In the genomic region with DNA sequence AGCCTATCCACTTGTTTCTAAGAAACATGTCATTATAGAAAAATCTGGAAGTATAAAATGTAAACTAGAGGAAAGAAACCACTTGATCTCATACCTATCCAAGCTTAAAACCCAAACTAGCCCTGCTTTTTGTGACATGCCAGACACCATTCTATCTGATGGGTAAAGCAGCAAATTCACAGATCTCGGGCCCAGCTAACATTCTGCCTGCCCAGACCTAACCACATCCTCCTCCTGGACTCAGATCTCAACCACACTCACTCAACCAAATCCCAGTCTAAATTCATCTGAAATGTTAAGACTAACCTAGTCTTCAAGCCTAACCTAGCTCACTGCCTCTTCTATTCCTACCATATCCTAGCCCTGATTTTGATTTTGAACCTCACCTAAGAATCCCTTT, we compare ENCODE assay signal across 25 mouse cellular contexts. TPM values are rescaled to one million over a fixed set of nuclear protein-coding genes. Genes with fewer than 3 reads are reported as not detected.
DNase-seq lines count a peak whose midpoint lies in the region; ATAC-seq and TF ChIP-seq lines count a peak whose summit lies in the region.
"Had no signal": no experiment of that assay in that cellular context is flagged by ENCODE, and none has a peak within 500 bp of the region (broad histone marks: within the 10 kb centered on the region; RNA-seq: fewer than 3 reads in every experiment).

No protein-coding gene starts in this region.

- no peak for ATAC-seq in megakaryocyte-erythroid progenitor cell, adult 5-6 weeks (replicated peaks; ENCODE audit: low FRiP score, low TSS enrichment, poor library complexity, severe bottlenecking)

- H3K4me1 ChIP-seq in bone marrow, adult 2 months (ENCODE audit: control insufficient read depth, insufficient read depth, low read length), result peaks cover 18% of the 10 kb centered on the region
- H3K4me1 ChIP-seq in kidney, adult 2 months (ENCODE audit: control insufficient read depth, insufficient read depth, low read length), result peaks cover 8% of the 10 kb centered on the region

- peak; percentile 72 to 74 for DNase-seq in spleen, postnatal 36 days (ENCODE audit: low spot score in 2 of 2)
- DNase-seq in spleen, adult 12 weeks (ENCODE audit: low spot score), result no peak
- peak; percentile 62 for DNase-seq in CD4-positive, CD25-positive, alpha-beta regulatory T cell, adult 2 months (ENCODE audit: low read depth, low spot score)
- DNase-seq in naive thymus-derived CD4-positive, alpha-beta T cell, adult 2 months (ENCODE audit: low read depth), result peak; percentile 70
- DNase-seq in lung, postnatal 10 days, result no peak
- DNase-seq in kidney, adult 2 months, result no peak
- DNase-seq: cerebellum, adult 8-10 months; gastrocnemius, postnatal 10 days; kidney, postnatal 4 days; layer of hippocampus, adult 9-11 months; liver, embryonic 13.5 days had no signal

- H3K27me3 ChIP-seq in kidney, adult 2 months (replicated peaks; ENCODE audit: control insufficient read depth, insufficient read depth, low read length), result no peaks in the 10 kb centered on the region
- H3K27me3 ChIP-seq: kidney, embryonic 15.5 days; lung, embryonic 15.5 days had no signal

- H3K27ac ChIP-seq in bone marrow, adult 2 months (ENCODE audit: control insufficient read depth, insufficient read depth, low read depth, low read length, poor library complexity), result peak overlapping the region; percentile 42; the same call in 1 of the 2 replicates
- H3K27ac ChIP-seq in kidney, adult 2 months (ENCODE audit: insufficient read depth, low read depth, low read length), result no peak overlapping the region
- H3K27ac ChIP-seq: kidney, embryonic 15.5 days; liver, embryonic 13.5 days; lung, embryonic 15.5 days; midbrain, embryonic 12.5 days; neural tube, embryonic 13.5 days had no signal

- no peak for TF ChIP-seq CTCF in bone marrow, adult 2 months (IDR thresholded peaks at IDR 0.05; ENCODE audit: control insufficient read depth, insufficient read depth, low read length)
- no peak for TF ChIP-seq CTCF in kidney, adult 2 months (conservative IDR thresholded peaks at IDR 0.05; ENCODE audit: insufficient read depth, insufficient read length, low read depth, low read length)

- H3K36me3 ChIP-seq in kidney, adult 2 months (ENCODE audit: control insufficient read depth, insufficient read depth, low read length), result no peaks in the 10 kb centered on the region
- H3K36me3 ChIP-seq: liver, embryonic 13.5 days; lung, embryonic 15.5 days; midbrain, embryonic 12.5 days; neural tube, embryonic 13.5 days had no signal

- WGBS in bone marrow, adult 2 months, result 3% methylated on average over 1 of the region's 1 CpGs
- 94% methylated on average over 1 of the region's 1 CpGs for WGBS in kidney, adult 2 months

- TF ChIP-seq POLR2A in bone marrow, adult 2 months (IDR thresholded peaks at IDR 0.05; ENCODE audit: borderline replicate concordance, control insufficient read depth, low read depth, low read length), result no peak
- no peak for TF ChIP-seq POLR2A in kidney, adult 2 months (IDR thresholded peaks at IDR 0.05; ENCODE audit: low read depth, low read length)

- H3K4me3 ChIP-seq in bone marrow, adult 2 months (replicated peaks; ENCODE audit: control insufficient read depth, low read depth, low read length), result no peak overlapping the region
- H3K4me3 ChIP-seq in kidney, adult 2 months (ENCODE audit: insufficient read depth, low read depth, low read length), result no peak overlapping the region
- H3K4me3 ChIP-seq: kidney, embryonic 15.5 days; limb, embryonic 12.5 days; liver, embryonic 13.5 days; lung, embryonic 15.5 days; midbrain, embryonic 12.5 days; neural tube, embryonic 13.5 days had no signal

RNA-seq across cellular contexts. Expression of a gene that starts 4.6 kb away (rescaled TPM):
- polyA plus RNA-seq in bone marrow, adult 2 months (2011; ENCODE audit: insufficient read depth, insufficient read length, low replicate concordance, missing spikeins), result not detected in 2 replicates
- 3.4 TPM in 1 of 2 replicates, not detected in the other for polyA plus RNA-seq in kidney, adult 2 months (2012; rRNA removed)
- 2.1 TPM in 1 of 2 replicates, not detected in the other for total RNA-seq in megakaryocyte-erythroid progenitor cell, adult 5-6 weeks (2014; fragmentation: Nextera tagmentation)
- total RNA-seq in megakaryocyte-erythroid progenitor cell, adult 5-6 weeks (2017), result not detected in 2 replicates
- total RNA-seq: adrenal gland, adult 18-20 months; adrenal gland, postnatal 4 days; gastrocnemius, postnatal 10 days; hematopoietic stem cell, adult 5-6 weeks; monocyte, adult 5-6 weeks had no signal
- polyA plus RNA-seq: cortical plate, adult 2 months; forebrain, embryonic 11.5 days; heart, embryonic 16.5 days; kidney, embryonic 15.5 days; limb, embryonic 12.5 days; liver, embryonic 13.5 days; lung, embryonic 15.5 days; midbrain, embryonic 12.5 days; neural tube, embryonic 13.5 days had no signal

RNA-seq across cellular contexts. Expression of a gene that starts 4.7 kb away (rescaled TPM):
- polyA plus RNA-seq in bone marrow, adult 2 months (2011; ENCODE audit: insufficient read depth, insufficient read length, low replicate concordance, missing spikeins), result 10.3 and 25.4 TPM in 2 replicates
- 13.6 TPM in 2 replicates for polyA plus RNA-seq in kidney, adult 2 months (2012; rRNA removed)
- 4.6 and 6.9 TPM in 2 replicates for total RNA-seq in megakaryocyte-erythroid progenitor cell, adult 5-6 weeks (2014; fragmentation: Nextera tagmentation)
- total RNA-seq in megakaryocyte-erythroid progenitor cell, adult 5-6 weeks (2017), result 0.99 TPM in 1 of 2 replicates, not detected in the other

RNA-seq across cellular contexts. Expression of a gene that starts 12.9 kb away (rescaled TPM):
- 31.7 and 54.7 TPM in 2 replicates for polyA plus RNA-seq in bone marrow, adult 2 months (2011; ENCODE audit: insufficient read depth, insufficient read length, low replicate concordance, missing spikeins)
- 96.1 and 99.8 TPM in 2 replicates for polyA plus RNA-seq in kidney, adult 2 months (2012; rRNA removed)
- 20.0 and 22.3 TPM in 2 replicates for total RNA-seq in megakaryocyte-erythroid progenitor cell, adult 5-6 weeks (2014; fragmentation: Nextera tagmentation)
- total RNA-seq in megakaryocyte-erythroid progenitor cell, adult 5-6 weeks (2017), result 27.2 and 28.2 TPM in 2 replicates

RNA-seq across cellular contexts. Expression of a gene that starts 17.3 kb away (rescaled TPM):
- 24.2 and 39.8 TPM in 2 replicates for polyA plus RNA-seq in bone marrow, adult 2 months (2011; ENCODE audit: insufficient read depth, insufficient read length, low replicate concordance, missing spikeins)
- 18.4 and 19.2 TPM in 2 replicates for polyA plus RNA-seq in kidney, adult 2 months (2012; rRNA removed)
- total RNA-seq in megakaryocyte-erythroid progenitor cell, adult 5-6 weeks (2014; fragmentation: Nextera tagmentation), result 35.5 and 47.7 TPM in 2 replicates
- 17.5 and 29.6 TPM in 2 replicates for total RNA-seq in megakaryocyte-erythroid progenitor cell, adult 5-6 weeks (2017)

RNA-seq across cellular contexts. Expression of a gene that starts 26.9 kb away (rescaled TPM):
- 121 and 204 TPM in 2 replicates for polyA plus RNA-seq in bone marrow, adult 2 months (2011; ENCODE audit: insufficient read depth, insufficient read length, low replicate concordance, missing spikeins)
- polyA plus RNA-seq in kidney, adult 2 months (2012; rRNA removed), result 484 and 509 TPM in 2 replicates
- 392 and 411 TPM in 2 replicates for total RNA-seq in megakaryocyte-erythroid progenitor cell, adult 5-6 weeks (2014; fragmentation: Nextera tagmentation)
- total RNA-seq in megakaryocyte-erythroid progenitor cell, adult 5-6 weeks (2017), result 411 and 530 TPM in 2 replicates

Comparison
In these comparisons a context has a peak if more than half of its experiments do, and no peak if none do; other contexts are left out.
1. DNase-seq: peak in spleen, postnatal 36 days (2 of 2), CD4-positive, CD25-positive, alpha-beta regulatory T cell, adult 2 months (single experiment) and naive thymus-derived CD4-positive, alpha-beta T cell, adult 2 months (single experiment); none in spleen, adult 12 weeks (single experiment), lung, postnatal 10 days (single experiment) and kidney, adult 2 months (single experiment).